Mouse (Mus musculus) MEL (cell line): ENCODE results near the gene Net1. TPM values are rescaled to one million over a fixed set of nuclear protein-coding genes. Genes with fewer than 3 reads are reported as not detected.
"Not testable (repeated sequence)": the region's sequence is repeated elsewhere in the genome, so short reads cannot be mapped to it uniquely, and the experiment has no call there.

Experiments
- DNase-seq: peaks from one replicate; pipeline ENCODE4 v3.0.0; 2011; ENCODE audit warnings: low read depth, low spot score
- H3K27ac ChIP-seq: 2 replicates; pipeline ENCODE4 v1.5.1; 2012; ENCODE audit warnings: low read depth, mild to moderate bottlenecking, control low read depth, low read length, moderate library complexity; ENCODE audit not compliant: control insufficient read depth
- H3K27me3 ChIP-seq, 2 experiments: fragments of 150-350 bp in 1 of 2; sonication (generic) in 1 of 2; 2 replicates each; pipeline ENCODE4 v1.6.1; 2012; ENCODE audit warnings: low read length in 2 of 2, mild to moderate bottlenecking in 2 of 2, improper control_type of control experiment in 1 of 2, moderate library complexity in 1 of 2; ENCODE audit not compliant: insufficient read depth in 2 of 2, control insufficient read depth in 1 of 2
- H3K36me3 ChIP-seq, 2 experiments: 2 replicates each; pipeline ENCODE4 v1.6.1; 2012 to 2014; ENCODE audit warnings: low read length in 2 of 2, improper control_type of control experiment in 1 of 2, inconsistent platforms in 1 of 2, mild to moderate bottlenecking in 1 of 2; ENCODE audit not compliant: insufficient read depth in 2 of 2, control insufficient read depth in 1 of 2
- H3K4me1 ChIP-seq, 2 experiments: fragments of 150-350 bp in 1 of 2; sonication (generic) in 1 of 2; 2 replicates each; pipeline ENCODE4 v1.6.1; 2012; ENCODE audit warnings: low read length in 2 of 2, improper control_type of control experiment in 1 of 2, mild to moderate bottlenecking in 1 of 2; ENCODE audit not compliant: insufficient read depth in 2 of 2, control insufficient read depth in 1 of 2
- H3K4me3 ChIP-seq, 2 experiments: fragments of 150-350 bp in 1 of 2; sonication (generic) in 1 of 2; 2 replicates each; pipeline ENCODE4 v1.5.1; 2012; ENCODE audit warnings: low read depth in 2 of 2, low read length in 2 of 2, mild to moderate bottlenecking in 2 of 2, moderate library complexity in 2 of 2, control low read depth in 1 of 2, improper control_type of control experiment in 1 of 2; ENCODE audit not compliant: control insufficient read depth in 1 of 2, insufficient read depth in 1 of 2
- H3K79me2 ChIP-seq: 2 replicates; pipeline ENCODE4 v1.6.1; 2012; ENCODE audit warnings: mild to moderate bottlenecking, low read length, moderate library complexity; ENCODE audit not compliant: control insufficient read depth, poor library complexity, insufficient read depth
- H3K9ac ChIP-seq: 2 replicates; pipeline ENCODE4 v1.6.1; 2012; ENCODE audit warnings: low read depth, mild to moderate bottlenecking, control low read depth, low read length, moderate library complexity; ENCODE audit not compliant: control insufficient read depth, poor library complexity, severe bottlenecking
- H3K9me3 ChIP-seq: fragments of 150-350 bp; sonication (generic); replicated peaks from 2 replicates; pipeline ENCODE4 v1.6.1; 2012; ENCODE audit warnings: mild to moderate bottlenecking, low read length, improper control_type of control experiment, moderate library complexity; ENCODE audit not compliant: insufficient read depth
- CHD1 ChIP-seq: IDR thresholded peaks from 2 replicates; pipeline ENCODE4 v1.6.1; 2012; ENCODE audit warnings: low read depth, mild to moderate bottlenecking, inconsistent platforms, low read length, improper control_type of control experiment
- CHD2 ChIP-seq: IDR thresholded peaks from 2 replicates; pipeline ENCODE4 v1.6.1; 2011; ENCODE audit warnings: low read length, improper control_type of control experiment
- CTCF ChIP-seq, 3 experiments: IDR thresholded peaks in 2 of 3; conservative IDR thresholded peaks in 1 of 3; 2 replicates each; pipeline ENCODE4 v1.5.1; 2011 to 2012; ENCODE audit warnings: low read length in 3 of 3, low read depth in 2 of 3, mild to moderate bottlenecking in 2 of 3, improper control_type of control experiment in 1 of 3, inconsistent platforms in 1 of 3, mixed read lengths in 1 of 3, moderate library complexity in 1 of 3; ENCODE audit not compliant: control insufficient read depth in 1 of 3, insufficient read depth in 1 of 3, poor library complexity in 1 of 3, severe bottlenecking in 1 of 3
- E2F4 ChIP-seq: IDR thresholded peaks from 2 replicates; pipeline ENCODE4 v1.6.1; 2011; ENCODE audit warnings: low read depth, low read length, improper control_type of control experiment, borderline replicate concordance
- ELF1 ChIP-seq: IDR thresholded peaks from 2 replicates; pipeline ENCODE4 v1.6.1; 2014; ENCODE audit warnings: low read depth, mild to moderate bottlenecking, inconsistent platforms, low read length, improper control_type of control experiment, moderate library complexity
- EP300 ChIP-seq, 2 experiments: IDR thresholded peaks; 2 replicates each; pipeline ENCODE4 v1.6.1; 2011; ENCODE audit warnings: improper control_type of control experiment in 2 of 2, low read length in 2 of 2, low read depth in 1 of 2, mild to moderate bottlenecking in 1 of 2
- GABPA ChIP-seq: IDR thresholded peaks from 2 replicates; pipeline ENCODE4 v1.6.1; 2012; ENCODE audit warnings: low read depth, mild to moderate bottlenecking, inconsistent platforms, low read length, improper control_type of control experiment, moderate library complexity
- HCFC1 ChIP-seq: IDR thresholded peaks from 2 replicates; pipeline ENCODE4 v1.6.1; 2012; ENCODE audit warnings: low read depth, mild to moderate bottlenecking, inconsistent platforms, low read length, improper control_type of control experiment, moderate library complexity
- JUND ChIP-seq: IDR thresholded peaks from 2 replicates; pipeline ENCODE4 v1.6.1; 2011; ENCODE audit warnings: low read depth, mild to moderate bottlenecking, improper control_type of control experiment, low read length
- MAFK ChIP-seq: IDR thresholded peaks from 2 replicates; pipeline ENCODE4 v1.6.1; 2011; ENCODE audit warnings: low read depth, mild to moderate bottlenecking, low read length, improper control_type of control experiment, borderline replicate concordance
- MAX ChIP-seq: IDR thresholded peaks from 2 replicates; pipeline ENCODE4 v1.6.1; 2011; ENCODE audit warnings: low read length, improper control_type of control experiment
- MAZ ChIP-seq: IDR thresholded peaks from 2 replicates; pipeline ENCODE4 v1.6.1; 2012; ENCODE audit warnings: low read depth, mild to moderate bottlenecking, inconsistent platforms, low read length, improper control_type of control experiment
- MEF2A ChIP-seq: IDR thresholded peaks from 2 replicates; pipeline ENCODE4 v1.6.1; 2014; ENCODE audit warnings: low read depth, mild to moderate bottlenecking, inconsistent platforms, low read length, improper control_type of control experiment; ENCODE audit not compliant: poor library complexity, insufficient replicate concordance, severe bottlenecking; ENCODE audit errors: extremely low read depth
- MXI1 ChIP-seq: IDR thresholded peaks from 2 replicates; pipeline ENCODE4 v1.6.1; 2011; ENCODE audit warnings: mild to moderate bottlenecking, low read depth, low read length, improper control_type of control experiment
- MYB ChIP-seq: IDR thresholded peaks from 2 replicates; pipeline ENCODE4 v1.6.1; 2011; ENCODE audit warnings: mild to moderate bottlenecking, low read depth, low read length, improper control_type of control experiment
- MYC ChIP-seq: IDR thresholded peaks from 2 replicates; pipeline ENCODE4 v1.6.1; 2011; ENCODE audit warnings: low read depth, mild to moderate bottlenecking, low read length, improper control_type of control experiment, moderate library complexity
- NRF1 ChIP-seq: IDR thresholded peaks from 2 replicates; pipeline ENCODE4 v1.6.1; 2014; ENCODE audit warnings: low read depth, mild to moderate bottlenecking, inconsistent platforms, low read length, improper control_type of control experiment, moderate library complexity; ENCODE audit not compliant: poor library complexity, insufficient read depth, severe bottlenecking
- POLR2A ChIP-seq, 2 experiments: IDR thresholded peaks; 2 replicates each; pipeline ENCODE4 v1.6.1; 2011 to 2012; ENCODE audit warnings: low read length in 2 of 2, mild to moderate bottlenecking in 2 of 2, control low read depth in 1 of 2, improper control_type of control experiment in 1 of 2, low read depth in 1 of 2, moderate library complexity in 1 of 2; ENCODE audit not compliant: control insufficient read depth in 1 of 2, insufficient read depth in 1 of 2, poor library complexity in 1 of 2
- POLR2AphosphoS2 ChIP-seq: IDR thresholded peaks from 2 replicates; pipeline ENCODE4 v1.6.1; 2011; ENCODE audit warnings: low read length, improper control_type of control experiment
- POLR2AphosphoS5 ChIP-seq: IDR thresholded peaks from 2 replicates; pipeline ENCODE4 v1.6.1; 2012; ENCODE audit warnings: low read depth, borderline replicate concordance, mild to moderate bottlenecking, inconsistent platforms, low read length, moderate library complexity, mixed read lengths
- RAD21 ChIP-seq: IDR thresholded peaks from 2 replicates; pipeline ENCODE4 v1.6.1; 2011; ENCODE audit warnings: mild to moderate bottlenecking, low read depth, low read length, improper control_type of control experiment
- RCOR1 ChIP-seq: IDR thresholded peaks from 2 replicates; pipeline ENCODE4 v1.6.1; 2012; ENCODE audit warnings: low read depth, mild to moderate bottlenecking, inconsistent platforms, low read length, improper control_type of control experiment
- SIN3A ChIP-seq: IDR thresholded peaks from 2 replicates; pipeline ENCODE4 v1.6.1; 2012; ENCODE audit warnings: low read length, improper control_type of control experiment, inconsistent platforms
- TAL1 ChIP-seq: IDR thresholded peaks from 2 replicates; pipeline ENCODE4 v1.6.1; 2012; ENCODE audit warnings: mild to moderate bottlenecking, inconsistent platforms, low read length, moderate library complexity, mixed read lengths
- TBP ChIP-seq: IDR thresholded peaks from 2 replicates; pipeline ENCODE4 v1.8.0; 2011; ENCODE audit warnings: low read depth, low read length, improper control_type of control experiment
- TCF12 ChIP-seq: IDR thresholded peaks from 2 replicates; pipeline ENCODE4 v1.6.1; 2014; ENCODE audit warnings: low read depth, mild to moderate bottlenecking, inconsistent platforms, low read length, improper control_type of control experiment, moderate library complexity
- UBTF ChIP-seq: IDR thresholded peaks from 2 replicates; pipeline ENCODE4 v1.6.1; 2012; ENCODE audit warnings: low read depth, mild to moderate bottlenecking, inconsistent platforms, low read length, improper control_type of control experiment, moderate library complexity, borderline replicate concordance; ENCODE audit not compliant: insufficient read depth
- USF1 ChIP-seq: IDR thresholded peaks from 2 replicates; pipeline ENCODE4 v1.6.1; 2014; ENCODE audit warnings: low read depth, mild to moderate bottlenecking, inconsistent platforms, low read length, improper control_type of control experiment, moderate library complexity
- USF2 ChIP-seq, 2 experiments: IDR thresholded peaks; 2 replicates each; pipeline ENCODE4 v1.6.1; 2011 to 2012; ENCODE audit warnings: improper control_type of control experiment in 2 of 2, low read length in 2 of 2, borderline replicate concordance in 1 of 2, inconsistent platforms in 1 of 2, low read depth in 1 of 2, mild to moderate bottlenecking in 1 of 2; ENCODE audit not compliant: insufficient read depth in 1 of 2
- ZC3H11A ChIP-seq: IDR thresholded peaks from 2 replicates; pipeline ENCODE4 v1.6.1; 2012; ENCODE audit warnings: low read depth, mild to moderate bottlenecking, inconsistent platforms, low read length, improper control_type of control experiment
- ZKSCAN1 ChIP-seq: IDR thresholded peaks from 2 replicates; pipeline ENCODE4 v1.6.1; 2012; ENCODE audit warnings: low read depth, mild to moderate bottlenecking, inconsistent platforms, low read length, improper control_type of control experiment, moderate library complexity
- ZNF384 ChIP-seq: IDR thresholded peaks from 2 replicates; pipeline ENCODE4 v1.6.1; 2012; ENCODE audit warnings: low read depth, mild to moderate bottlenecking, inconsistent platforms, low read length, improper control_type of control experiment
- polyA plus RNA-seq, 2 experiments: library from polyadenylated mRNA; stranded (reverse) in 1 of 2; unstranded in 1 of 2; fragments of >175 nt in 1 of 2; fragments of >200 nt in 1 of 2; gene quantifications; 2 replicates each; pipeline versions ENCODE4 v1.2.1 to v1.2.4; 2012; ENCODE audit warnings: low replicate concordance in 2 of 2, low read depth in 1 of 2; ENCODE audit not compliant: insufficient read length in 2 of 2, insufficient read depth in 1 of 2, missing spikeins in 1 of 2
- total RNA-seq: library from RNA; depleted of rRNA; stranded (reverse); fragments of 300-350 nt; gene quantifications from 2 replicates; pipeline ENCODE4 v1.2.3, GENCODE M21; 2012

Gene Net1
- total and polyA plus RNA-seq, 3 experiments = 29.8 to 125 (median 63.2) TPM

DNA sequence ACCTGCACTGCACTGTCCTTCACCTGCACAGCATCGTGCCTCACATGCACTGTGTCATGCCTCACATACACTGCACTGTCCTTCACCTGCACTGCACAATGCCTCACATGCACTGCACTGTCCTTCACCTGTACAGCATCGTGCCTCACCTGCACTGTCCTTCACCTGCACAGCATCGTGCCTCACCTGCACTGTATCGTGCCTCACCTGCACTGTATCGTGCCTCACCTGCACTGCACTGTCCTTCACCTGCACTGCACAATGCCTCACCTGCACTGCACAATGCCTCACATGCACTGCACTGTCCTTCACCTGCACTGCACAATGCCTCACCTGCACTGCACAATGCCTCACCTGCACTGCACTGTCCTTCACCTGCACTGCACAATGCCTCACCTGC, 19.8 kb downstream of the Net1 start:
- H3K9me3 ChIP-seq, H3K4me3 ChIP-seq, H3K79me2 ChIP-seq, H3K9ac ChIP-seq, H3K4me1 ChIP-seq, H3K36me3 ChIP-seq, DNase-seq, H3K27me3 ChIP-seq, H3K27ac ChIP-seq: not testable (repeated sequence)
- 0 out of 2 replicates have a peak, but pooled peaks have one; percentile 71 for TF ChIP-seq POLR2AphosphoS5

- Histone ChIP-seq H3K36me3 (peaks cover 0 to 8% of the 10 kb centered on the region in 2 experiments; a peak in 2 of 4 replicates), H3K4me1 (peaks cover 0 to 2% of the 10 kb centered on the region in 2 experiments; a peak in 1 of 4 replicates), H3K9me3 (no peaks in the 10 kb centered on the region), H3K27ac (no peak overlapping the region), H3K27me3 (no peaks in the 10 kb centered on the region), H3K9ac (no peak overlapping the region), H3K4me3 (no peak overlapping the region), H3K79me2 (peaks cover 12% of the 10 kb centered on the region)
- DNase-seq = peak; percentile 84
- TF ChIP-seq ZKSCAN1 = no peak
- no peak for TF ChIP-seq NRF1
- no peak for TF ChIP-seq RCOR1
- TF ChIP-seq CHD1 = no peak
- TF ChIP-seq MYB = no peak
- no peak for TF ChIP-seq ZNF384
- TF ChIP-seq POLR2AphosphoS2 = no peak
- TF ChIP-seq SIN3A = no peak
- no peak for TF ChIP-seq POLR2A (IDR thresholded peaks at IDR 0.05; ENCODE audit: control insufficient read depth in 1 of 2, insufficient read depth in 1 of 2, low read depth in 1 of 2, low read length in 2 of 2, poor library complexity in 1 of 2)
- no peak for TF ChIP-seq TAL1
- peak; percentile 88 for TF ChIP-seq ZC3H11A
- TF ChIP-seq JUND = no peak
- 0 out of 2 replicates have a peak, but pooled peaks have one; percentile 25 for TF ChIP-seq HCFC1
- peak; percentile 94 for TF ChIP-seq RAD21
- no peak for TF ChIP-seq POLR2AphosphoS5
- TF ChIP-seq CTCF (IDR thresholded peaks at IDR 0.05 in 2 of 3, conservative IDR thresholded peaks at IDR 0.05 in 1 of 3; ENCODE audit: control insufficient read depth in 1 of 3, insufficient read depth in 1 of 3, low read depth in 2 of 3, low read length in 3 of 3, poor library complexity in 1 of 3, severe bottlenecking in 1 of 3) = peak; percentile 68 to 97 (median 95)
- TF ChIP-seq MAX = no peak
- no peak for TF ChIP-seq MXI1
- TF ChIP-seq USF1 = no peak
- no peak for TF ChIP-seq MAZ
- TF ChIP-seq USF2 (IDR thresholded peaks at IDR 0.05; ENCODE audit: borderline replicate concordance in 1 of 2, insufficient read depth in 1 of 2, low read depth in 1 of 2, low read length in 2 of 2) = no peak
- no peak for TF ChIP-seq MAFK
- TF ChIP-seq TBP = no peak
- no peak for TF ChIP-seq MEF2A
- TF ChIP-seq CHD2 = no peak
- TF ChIP-seq TCF12 = no peak
- TF ChIP-seq UBTF = no peak
- TF ChIP-seq ELF1 = no peak
- no peak for TF ChIP-seq MYC
- no peak for TF ChIP-seq EP300 (IDR thresholded peaks at IDR 0.05; ENCODE audit: low read depth in 1 of 2, low read length in 2 of 2)
- TF ChIP-seq GABPA = no peak
- TF ChIP-seq E2F4 = no peak
Observed at GRCm38 (mm10) chr13:3896913-3897312, 21.1 kb downstream of the Net1 start.
